Mouse (Mus musculus): ENCODE data around the gene Ptcd3. TPM values are rescaled to one million over a fixed set of nuclear protein-coding genes. Genes with fewer than 3 reads are reported as not detected.

Ptcd3 gene
- total and polyA plus RNA-seq, 3 experiments = 41.9 to 118 (median 112) TPM

- H3K27me3 ChIP-seq (ENCODE audit: control insufficient read depth, insufficient read depth, low read length) = no peaks in the 10 kb centered on the region
- WGBS = 20% methylated on average over 10 of the region's 10 CpGs
- no peak for TF ChIP-seq POLR2A (IDR thresholded peaks at IDR 0.05; ENCODE audit: insufficient read depth, low read depth, low read length)
- no peak for TF ChIP-seq CTCF (IDR thresholded peaks at IDR 0.05)
- TF ChIP-seq EP300 (IDR thresholded peaks at IDR 0.05; ENCODE audit: insufficient read depth, low read depth, low read length) = no peak
- peaks cover 5% of the 10 kb centered on the region for H3K4me1 ChIP-seq (ENCODE audit: control insufficient read depth, insufficient read depth, low read length)
- peak overlapping the region; percentile 88 for H3K4me3 ChIP-seq
- H3K79me2 ChIP-seq (replicated peaks; ENCODE audit: control insufficient read depth, insufficient read depth, low read length) = no peaks in the 10 kb centered on the region
- H3K36me3 ChIP-seq (ENCODE audit: control insufficient read depth, insufficient read depth, low read length) = peaks cover 7% of the 10 kb centered on the region
- DNase-seq = no peak
- peak overlapping the region; percentile 100 for H3K27ac ChIP-seq
- intact Hi-C loops (cut with DNase I) = no loop called here
- H3K9ac ChIP-seq (ENCODE audit: low read depth, low read length) = no peak overlapping the region
These were observed 834 bp upstream of the Ptcd3 start for GRCm38 (mm10) chr6:71909384-71909783.

GRCm38 (mm10) chr6:71907702-71908235 lies 781 bp downstream of the Ptcd3 start:
- H3K36me3 ChIP-seq (ENCODE audit: control insufficient read depth, insufficient read depth, low read length) = peaks cover 7% of the 10 kb centered on the region
- H3K27ac ChIP-seq = no peak overlapping the region
- intact Hi-C loops (cut with DNase I) = no loop called here
- WGBS = 3% methylated on average over 4 of the region's 4 CpGs
- H3K9ac ChIP-seq (ENCODE audit: low read depth, low read length) = no peak overlapping the region; the same call in 1 of the 2 replicates
- TF ChIP-seq EP300 (IDR thresholded peaks at IDR 0.05; ENCODE audit: insufficient read depth, low read depth, low read length) = no peak
- TF ChIP-seq CTCF (IDR thresholded peaks at IDR 0.05) = no peak
- TF ChIP-seq POLR2A (IDR thresholded peaks at IDR 0.05; ENCODE audit: insufficient read depth, low read depth, low read length) = no peak
- DNase-seq = no peak
- no peaks in the 10 kb centered on the region for H3K79me2 ChIP-seq (replicated peaks; ENCODE audit: control insufficient read depth, insufficient read depth, low read length)
- H3K27me3 ChIP-seq (ENCODE audit: control insufficient read depth, insufficient read depth, low read length) = no peaks in the 10 kb centered on the region
- H3K4me1 ChIP-seq (ENCODE audit: control insufficient read depth, insufficient read depth, low read length) = peaks cover 5% of the 10 kb centered on the region
- peak overlapping the region; percentile 88 for H3K4me3 ChIP-seq

GRCm38 (mm10) chr6:71893263-71893662 lies 15.3 kb downstream of the Ptcd3 start:
- intact Hi-C loops (cut with DNase I) = loop anchor here (10.0 kb wide), 2 partner anchors 288 to 442 kb away; no protein-coding TSS in a partner anchor
- TF ChIP-seq CTCF (IDR thresholded peaks at IDR 0.05) = no peak
- no peak for TF ChIP-seq POLR2A (IDR thresholded peaks at IDR 0.05; ENCODE audit: insufficient read depth, low read depth, low read length)
- TF ChIP-seq EP300 (IDR thresholded peaks at IDR 0.05; ENCODE audit: insufficient read depth, low read depth, low read length) = no peak

GRCm38 (mm10) chr6:71877965-71878760 lies 30.4 kb downstream of the Ptcd3 start:
- no peaks in the 10 kb centered on the region for H3K27me3 ChIP-seq (ENCODE audit: control insufficient read depth, insufficient read depth, low read length)
- intact Hi-C loops (cut with DNase I) = no loop called here
- WGBS = 93% methylated on average over 3 of the region's 3 CpGs

More at GRCm38 (mm10) chr6:71893263-71893662, 15.3 kb downstream of the Ptcd3 start:
- no peaks in the 10 kb centered on the region for H3K79me2 ChIP-seq (replicated peaks; ENCODE audit: control insufficient read depth, insufficient read depth, low read length)
- WGBS = 72% methylated on average over 4 of the region's 4 CpGs
- no peak overlapping the region for H3K27ac ChIP-seq
- H3K9ac ChIP-seq (ENCODE audit: low read depth, low read length) = no peak overlapping the region
- DNase-seq = no peak
- no peaks in the 10 kb centered on the region for H3K4me1 ChIP-seq (ENCODE audit: control insufficient read depth, insufficient read depth, low read length)
- H3K36me3 ChIP-seq (ENCODE audit: control insufficient read depth, insufficient read depth, low read length) = peaks cover 12% of the 10 kb centered on the region
- no peaks in the 10 kb centered on the region for H3K27me3 ChIP-seq (ENCODE audit: control insufficient read depth, insufficient read depth, low read length)
- H3K4me3 ChIP-seq = no peak overlapping the region

GRCm38 (mm10) chr6:71871396-71871795 lies 37.2 kb downstream of the Ptcd3 start:
- DNase-seq = no peak
- TF ChIP-seq EP300 (IDR thresholded peaks at IDR 0.05; ENCODE audit: insufficient read depth, low read depth, low read length) (no peak), POLR2A (IDR thresholded peaks at IDR 0.05; ENCODE audit: insufficient read depth, low read depth, low read length) (no peak), CTCF (IDR thresholded peaks at IDR 0.05) (no peak)
- H3K4me1 ChIP-seq (ENCODE audit: control insufficient read depth, insufficient read depth, low read length) = no peaks in the 10 kb centered on the region
- H3K27me3 ChIP-seq (ENCODE audit: control insufficient read depth, insufficient read depth, low read length) = no peaks in the 10 kb centered on the region
- peaks cover 2% of the 10 kb centered on the region for H3K36me3 ChIP-seq (ENCODE audit: control insufficient read depth, insufficient read depth, low read length)
- H3K4me3 ChIP-seq = no peak overlapping the region
- intact Hi-C loops (cut with DNase I) = no loop called here
- H3K79me2 ChIP-seq (replicated peaks; ENCODE audit: control insufficient read depth, insufficient read depth, low read length) = no peaks in the 10 kb centered on the region
- 90% methylated on average over 9 of the region's 9 CpGs for WGBS
- no peak overlapping the region for H3K9ac ChIP-seq (ENCODE audit: low read depth, low read length)
- H3K27ac ChIP-seq = no peak overlapping the region

More at GRCm38 (mm10) chr6:71877965-71878760, 30.4 kb downstream of the Ptcd3 start:
- no peak for TF ChIP-seq CTCF (IDR thresholded peaks at IDR 0.05)
- no peak for TF ChIP-seq EP300 (IDR thresholded peaks at IDR 0.05; ENCODE audit: insufficient read depth, low read depth, low read length)
- no peak for TF ChIP-seq POLR2A (IDR thresholded peaks at IDR 0.05; ENCODE audit: insufficient read depth, low read depth, low read length)
- peaks cover 1% of the 10 kb centered on the region for H3K4me1 ChIP-seq (ENCODE audit: control insufficient read depth, insufficient read depth, low read length)
- DNase-seq = no peak
- no peaks in the 10 kb centered on the region for H3K79me2 ChIP-seq (replicated peaks; ENCODE audit: control insufficient read depth, insufficient read depth, low read length)
- H3K27ac ChIP-seq = no peak overlapping the region
- no peak overlapping the region for H3K9ac ChIP-seq (ENCODE audit: low read depth, low read length)
- H3K4me3 ChIP-seq = no peak overlapping the region
- H3K36me3 ChIP-seq (ENCODE audit: control insufficient read depth, insufficient read depth, low read length) = peaks cover 19% of the 10 kb centered on the region

GRCm38 (mm10) chr6:71868809-71869208 lies 39.7 kb downstream of the Ptcd3 start:
- Histone ChIP-seq H3K4me1 (ENCODE audit: control insufficient read depth, insufficient read depth, low read length) (no peaks in the 10 kb centered on the region), H3K9ac (ENCODE audit: low read depth, low read length) (no peak overlapping the region), H3K27me3 (ENCODE audit: control insufficient read depth, insufficient read depth, low read length) (no peaks in the 10 kb centered on the region), H3K36me3 (ENCODE audit: control insufficient read depth, insufficient read depth, low read length) (peaks cover 4% of the 10 kb centered on the region), H3K4me3 (no peak overlapping the region), H3K79me2 (replicated peaks; ENCODE audit: control insufficient read depth, insufficient read depth, low read length) (no peaks in the 10 kb centered on the region), H3K27ac (no peak overlapping the region)
- no peak for TF ChIP-seq POLR2A (IDR thresholded peaks at IDR 0.05; ENCODE audit: insufficient read depth, low read depth, low read length)
- peak; percentile 69 for TF ChIP-seq CTCF (IDR thresholded peaks at IDR 0.05)
- no peak for TF ChIP-seq EP300 (IDR thresholded peaks at IDR 0.05; ENCODE audit: insufficient read depth, low read depth, low read length)
- no peak for DNase-seq
- WGBS = 93% methylated on average over 1 of the region's 1 CpGs
- intact Hi-C loops (cut with DNase I) = loop anchor here (5.0 kb wide), 1 partner anchor 298 kb away; no protein-coding TSS in a partner anchor

All from heart, adult 2 months (tissue).